Mouse (Mus musculus) liver, postnatal 0 days (tissue): ENCODE results near the gene Add1. TPM values are rescaled to one million over a fixed set of nuclear protein-coding genes. Genes with fewer than 3 reads are reported as not detected.
"Not testable (repeated sequence)": the region's sequence is repeated elsewhere in the genome, so short reads cannot be mapped to it uniquely, and the experiment has no call there.

Source experiments
- ATAC-seq: fragments of 200-750 bp; cut with Nextera tagmentation; 2 replicates; pipeline ENCODE4 v1.8.0; 2017; ENCODE audit warnings: mild to moderate bottlenecking, moderate library complexity
- DNase-seq: peaks from one replicate; pipeline ENCODE4 v3.0.0-alpha.2; 2016
- H3K27ac ChIP-seq: fragments of 300-500 bp; sonication (generic); 2 replicates; pipeline ENCODE4 v1.5.1; 2014; ENCODE audit warnings: antibody characterized with exemption, moderate library complexity, mild to moderate bottlenecking, low read depth
- H3K27me3 ChIP-seq: fragments of 300-500 bp; sonication (generic); 2 replicates; pipeline ENCODE4 v1.6.1; 2014; ENCODE audit warnings: low read length, control low read depth, mixed read lengths; ENCODE audit not compliant: insufficient read depth
- H3K36me3 ChIP-seq: fragments of 300-500 bp; sonication (generic); replicated peaks from 2 replicates; pipeline ENCODE4 v1.6.1; 2014; ENCODE audit warnings: mild to moderate bottlenecking, control low read depth, low read length, moderate library complexity, mixed read lengths; ENCODE audit not compliant: insufficient read depth
- H3K4me1 ChIP-seq: fragments of 300-500 bp; sonication (generic); 2 replicates; pipeline ENCODE4 v1.6.1; 2014; ENCODE audit warnings: antibody characterized with exemption, mild to moderate bottlenecking, control low read depth; ENCODE audit not compliant: insufficient read depth
- H3K4me2 ChIP-seq: fragments of 300-500 bp; sonication (generic); 2 replicates; pipeline ENCODE4 v1.6.1; 2014; ENCODE audit warnings: low read depth, mild to moderate bottlenecking, low read length, moderate library complexity, mixed read lengths
- H3K4me3 ChIP-seq: fragments of 300-500 bp; sonication (generic); 2 replicates; pipeline ENCODE4 v1.5.1; 2014; ENCODE audit warnings: low read depth, low read length
- H3K9ac ChIP-seq: fragments of 300-500 bp; sonication (generic); replicated peaks from 2 replicates; pipeline ENCODE4 v1.6.1; 2014; ENCODE audit warnings: mild to moderate bottlenecking, moderate library complexity
- H3K9me3 ChIP-seq: fragments of 300-500 bp; sonication (generic); 2 replicates; pipeline ENCODE4 v1.6.1; 2016; ENCODE audit warnings: mild to moderate bottlenecking, control low read depth, low read length, mixed read lengths
- CTCF ChIP-seq: sonication (generic); IDR thresholded peaks from 2 replicates; pipeline ENCODE4 v1.5.1; 2016; ENCODE audit warnings: antibody characterized with exemption, low read depth
- EP300 ChIP-seq: IDR thresholded peaks from 2 replicates; pipeline ENCODE4 v1.6.1; 2016; ENCODE audit warnings: antibody characterized with exemption, low read depth, mild to moderate bottlenecking
- WGBS: fragments of 180-500 bp; shearing (Covaris S2); extraction: QIAGEN DNeasy Blood & Tissue Kit; methylation state at CpG from one replicate; pipeline ENCODE4 v1.1.7; 2014; ENCODE audit not compliant: insufficient replicate concordance; 5-methylcytosine and 5-hydroxymethylcytosine counted together
- polyA plus RNA-seq: library from polyadenylated mRNA; unstranded; fragments of >200 nt; fragmentation: Nextera tagmentation; extraction: Ambion mirVana; gene quantifications from 2 replicates; pipeline ENCODE4 v1.2.1, GENCODE M21; 2015

Gene Add1
- polyA plus RNA-seq, 1 experiment from 2014 or later: 54.8 TPM

- no peak for ATAC-seq
- H3K27me3 ChIP-seq: no peaks in the 10 kb centered on the region
- H3K27ac ChIP-seq: no peak overlapping the region
- no peak overlapping the region for H3K4me2 ChIP-seq
- TF ChIP-seq EP300 (no peak), CTCF (no peak)
- H3K36me3 ChIP-seq: peaks cover 4% of the 10 kb centered on the region
- H3K9me3 ChIP-seq: no peaks in the 10 kb centered on the region
- H3K4me1 ChIP-seq: no peaks in the 10 kb centered on the region
- no peak for DNase-seq
- H3K9ac ChIP-seq: no peak overlapping the region
- no peak overlapping the region for H3K4me3 ChIP-seq
- WGBS: 88% methylated on average over 5 of the region's 5 CpGs
Measured at GRCm38 (mm10) chr5:34591388-34592004, 18.0 kb downstream of the Add1 start.

GRCm38 (mm10) chr5:34592224-34592623 lies 18.8 kb downstream of the Add1 start:
- ATAC-seq, H3K9ac ChIP-seq, H3K9me3 ChIP-seq, H3K36me3 ChIP-seq, H3K4me2 ChIP-seq, H3K27ac ChIP-seq, H3K27me3 ChIP-seq, H3K4me1 ChIP-seq, H3K4me3 ChIP-seq, DNase-seq: not testable (repeated sequence)
- WGBS: 95% methylated on average over 5 of the region's 5 CpGs

GRCm38 (mm10) chr5:34592666-34593065 lies 19.2 kb downstream of the Add1 start:
- Histone ChIP-seq H3K27me3 (no peaks in the 10 kb centered on the region), H3K36me3 (peaks cover 5% of the 10 kb centered on the region), H3K9me3 (no peaks in the 10 kb centered on the region), H3K9ac (no peak overlapping the region), H3K4me1 (no peaks in the 10 kb centered on the region), H3K4me3 (no peak overlapping the region), H3K27ac (no peak overlapping the region), H3K4me2 (no peak overlapping the region)
- TF ChIP-seq CTCF: no peak
- TF ChIP-seq EP300: no peak
- ATAC-seq: no peak
- 89% methylated on average over 6 of the region's 6 CpGs for WGBS
- no peak for DNase-seq

GRCm38 (mm10) chr5:34593202-34593727 lies 19.8 kb downstream of the Add1 start:
- Histone ChIP-seq H3K36me3 (peaks cover 11% of the 10 kb centered on the region), H3K4me3 (no peak overlapping the region), H3K4me1 (no peaks in the 10 kb centered on the region), H3K27me3 (no peaks in the 10 kb centered on the region), H3K4me2 (no peak overlapping the region), H3K9me3 (no peaks in the 10 kb centered on the region), H3K9ac (no peak overlapping the region), H3K27ac (no peak overlapping the region)
- no peak for DNase-seq
- TF ChIP-seq CTCF: no peak
- no peak for ATAC-seq
- WGBS: 95% methylated on average over 9 of the region's 9 CpGs

- no peak overlapping the region for H3K4me3 ChIP-seq
- peaks cover 70% of the 10 kb centered on the region for H3K36me3 ChIP-seq
- H3K27me3 ChIP-seq: no peaks in the 10 kb centered on the region
- H3K4me1 ChIP-seq: no peaks in the 10 kb centered on the region
- DNase-seq: no peak
- no peak for TF ChIP-seq EP300
- TF ChIP-seq CTCF: no peak
- no peak overlapping the region for H3K4me2 ChIP-seq
- no peak overlapping the region for H3K9ac ChIP-seq
- ATAC-seq: no peak
- no peak overlapping the region for H3K27ac ChIP-seq
- H3K9me3 ChIP-seq: no peaks in the 10 kb centered on the region
- WGBS: 75% methylated on average over 5 of the region's 5 CpGs
Measured at GRCm38 (mm10) chr5:34604576-34604975, 31.1 kb downstream of the Add1 start.

GRCm38 (mm10) chr5:34607100-34607880 lies 33.8 kb downstream of the Add1 start:
- Histone ChIP-seq H3K4me2 (no peak overlapping the region), H3K4me1 (no peaks in the 10 kb centered on the region), H3K9me3 (no peaks in the 10 kb centered on the region), H3K27ac (no peak overlapping the region), H3K27me3 (no peaks in the 10 kb centered on the region), H3K36me3 (peaks cover 78% of the 10 kb centered on the region), H3K4me3 (no peak overlapping the region), H3K9ac (no peak overlapping the region)
- WGBS: 71% methylated on average over 8 of the region's 8 CpGs
- ATAC-seq (no peak), DNase-seq (no peak)
- TF ChIP-seq CTCF (no peak), EP300 (no peak)
